Mouse (Mus musculus) bone marrow, adult 2 months (tissue): ENCODE results near the gene Casq2. TPM values are rescaled to one million over a fixed set of nuclear protein-coding genes. Genes with fewer than 3 reads are reported as not detected.

Experiments used
- H3K27ac ChIP-seq: fragments of 200-500 bp; 2 replicates; pipeline ENCODE4 v1.5.1; 2012; ENCODE audit warnings: low read depth, mild to moderate bottlenecking, control low read depth, inconsistent platforms, low read length; ENCODE audit not compliant: control insufficient read depth, poor library complexity, insufficient read depth
- H3K4me1 ChIP-seq: fragments of 200-500 bp; 2 replicates; pipeline ENCODE4 v1.6.1; 2011; ENCODE audit warnings: low read length; ENCODE audit not compliant: control insufficient read depth, insufficient read depth
- H3K4me3 ChIP-seq: fragments of 200-500 bp; replicated peaks from 2 replicates; pipeline ENCODE3; 2011; ENCODE audit warnings: mild to moderate bottlenecking, low read depth, low read length, control low read depth; ENCODE audit not compliant: control insufficient read depth
- CTCF ChIP-seq: fragments of 200-500 bp; IDR thresholded peaks from 2 replicates; pipeline ENCODE4 v1.5.1; 2011; ENCODE audit warnings: low read length, control low read depth; ENCODE audit not compliant: control insufficient read depth, insufficient read depth
- POLR2A ChIP-seq: fragments of 200-500 bp; IDR thresholded peaks from 2 replicates; pipeline ENCODE4 v1.6.1; 2011; ENCODE audit warnings: low read depth, mild to moderate bottlenecking, control low read depth, low read length, borderline replicate concordance; ENCODE audit not compliant: control insufficient read depth
- WGBS: fragments of 180-500 bp; shearing (Covaris S2); methylation state at CpG from one replicate; pipeline ENCODE4 v1.1.7; 2018; 5-methylcytosine and 5-hydroxymethylcytosine counted together
- polyA plus RNA-seq: library from polyadenylated mRNA; stranded (reverse); fragments of >200 nt; gene quantifications from 2 replicates; pipeline ENCODE4 v1.2.4, GENCODE M21; 2011; ENCODE audit warnings: low replicate concordance; ENCODE audit not compliant: missing spikeins, insufficient read depth, insufficient read length

Casq2 gene
- polyA plus RNA-seq, 1 experiment, result not detected

DNA sequence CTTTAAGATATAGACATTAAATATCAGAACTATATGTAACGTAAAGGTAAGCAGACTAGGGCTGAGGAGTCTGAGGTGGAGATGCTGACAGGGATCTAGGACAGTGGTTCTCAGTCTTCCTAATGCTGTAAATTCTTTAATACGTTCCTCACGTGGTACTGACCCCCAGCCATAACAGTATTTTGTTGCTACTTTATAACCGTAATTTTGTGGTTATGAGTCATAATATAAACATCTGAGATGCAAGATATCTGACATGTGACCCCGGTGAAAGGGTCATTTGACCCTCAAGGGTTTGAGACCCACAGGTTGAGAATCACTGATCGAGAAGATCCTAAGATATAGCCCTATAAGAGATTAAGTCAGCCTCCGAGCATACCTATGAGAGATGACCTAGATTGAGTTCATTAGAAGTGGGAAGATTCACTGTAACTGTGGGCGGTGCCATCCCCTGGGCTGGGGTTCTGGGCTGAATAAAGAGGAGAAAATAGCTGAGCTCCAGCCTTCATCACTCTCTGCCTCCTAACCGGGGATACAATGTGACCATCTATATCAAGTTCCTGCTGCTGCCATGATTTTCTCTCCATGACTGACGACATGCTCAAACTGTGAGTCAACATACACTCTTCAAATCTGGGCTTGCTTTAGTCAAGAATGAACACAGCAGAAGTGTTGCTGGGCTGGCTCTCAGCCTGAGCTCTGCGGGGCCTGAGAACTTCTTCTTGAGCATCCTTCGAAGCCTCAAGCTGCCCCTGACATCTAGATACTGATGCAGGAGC is 91.8 kb downstream of the Casq2 start:
- Histone ChIP-seq H3K4me3 (no peak overlapping the region), H3K27ac (no peak overlapping the region), H3K4me1 (no peaks in the 10 kb centered on the region; the same call in 1 of the 2 replicates)
- WGBS, result 81% methylated on average over 12 of the region's 12 CpGs
- TF ChIP-seq CTCF, result no peak
- no peak for TF ChIP-seq POLR2A

DNA sequence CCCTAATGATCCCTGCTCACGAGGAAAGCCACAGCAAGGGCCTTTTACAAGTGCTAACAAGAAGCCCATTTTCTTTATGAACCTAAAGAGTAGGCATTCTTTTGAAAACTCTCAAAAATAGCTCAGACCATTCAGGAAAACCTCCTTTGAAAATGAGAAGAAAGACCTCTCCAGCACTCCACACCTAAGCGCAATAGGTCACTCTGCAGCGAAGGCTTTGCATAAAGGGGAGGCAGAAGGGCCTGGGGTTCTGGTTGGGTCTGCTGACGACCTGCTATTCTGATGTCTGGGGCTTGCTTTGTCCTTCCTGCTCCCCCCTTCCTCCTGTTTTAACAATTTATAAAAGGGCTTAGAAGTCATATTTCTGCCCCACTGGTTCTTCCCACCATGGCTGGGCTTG is 93.7 kb downstream of the Casq2 start:
- TF ChIP-seq POLR2A (no peak), CTCF (no peak)
- WGBS, result 80% methylated on average over 4 of the region's 4 CpGs

DNA sequence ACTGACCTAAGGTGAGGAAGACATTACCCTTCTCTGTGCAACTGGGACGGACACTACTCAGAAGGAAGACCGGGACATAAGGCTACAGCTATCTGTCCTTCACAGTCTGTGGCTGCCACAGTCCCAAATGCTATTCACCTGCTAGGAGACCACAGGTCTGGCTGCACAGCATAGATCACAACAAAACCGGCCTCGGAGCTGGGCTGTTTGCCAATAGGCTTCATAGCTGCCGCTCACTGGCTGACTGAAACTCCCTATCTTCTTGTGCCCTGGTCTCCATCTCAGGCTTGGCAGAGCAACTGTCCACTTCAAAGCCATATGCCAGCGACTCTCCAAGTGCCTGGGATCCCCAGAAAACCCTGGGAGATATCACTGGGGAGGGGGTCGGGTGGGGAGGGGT is 94.5 kb downstream of the Casq2 start:
- WGBS, result 68% methylated on average over 7 of the region's 7 CpGs
- H3K27ac ChIP-seq, result no peak overlapping the region
- no peaks in the 10 kb centered on the region; the same call in 1 of the 2 replicates for H3K4me1 ChIP-seq
- TF ChIP-seq POLR2A (no peak), CTCF (no peak)
- H3K4me3 ChIP-seq, result no peak overlapping the region

More for the DNA sequence above, 93.7 kb downstream of the Casq2 start:
- Histone ChIP-seq H3K4me1 (no peaks in the 10 kb centered on the region; the same call in 1 of the 2 replicates), H3K27ac (no peak overlapping the region), H3K4me3 (no peak overlapping the region)

DNA sequence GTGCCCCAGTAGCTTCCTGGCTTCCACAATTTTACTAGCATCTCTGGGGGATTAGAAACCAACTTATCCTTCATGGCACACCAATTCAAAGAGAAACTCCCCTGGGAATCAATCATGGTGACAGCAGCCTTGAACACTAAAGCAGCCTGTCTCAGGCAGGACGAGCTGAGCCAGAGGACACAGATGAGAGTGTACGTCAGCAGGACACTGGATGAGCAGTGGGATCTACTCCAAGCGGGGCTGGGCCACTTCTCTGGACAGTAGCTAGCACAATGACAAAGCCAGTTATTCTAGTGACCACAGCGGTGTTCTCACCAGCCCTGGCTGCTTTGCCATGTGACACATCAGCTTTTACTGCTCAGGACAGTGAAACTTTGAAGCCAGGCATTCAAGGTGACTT is 95.0 kb downstream of the Casq2 start:
- no peak overlapping the region for H3K4me3 ChIP-seq
- no peak overlapping the region for H3K27ac ChIP-seq
- no peaks in the 10 kb centered on the region; the same call in 1 of the 2 replicates for H3K4me1 ChIP-seq
- TF ChIP-seq CTCF (no peak), POLR2A (no peak)
- 84% methylated on average over 4 of the region's 4 CpGs for WGBS

DNA sequence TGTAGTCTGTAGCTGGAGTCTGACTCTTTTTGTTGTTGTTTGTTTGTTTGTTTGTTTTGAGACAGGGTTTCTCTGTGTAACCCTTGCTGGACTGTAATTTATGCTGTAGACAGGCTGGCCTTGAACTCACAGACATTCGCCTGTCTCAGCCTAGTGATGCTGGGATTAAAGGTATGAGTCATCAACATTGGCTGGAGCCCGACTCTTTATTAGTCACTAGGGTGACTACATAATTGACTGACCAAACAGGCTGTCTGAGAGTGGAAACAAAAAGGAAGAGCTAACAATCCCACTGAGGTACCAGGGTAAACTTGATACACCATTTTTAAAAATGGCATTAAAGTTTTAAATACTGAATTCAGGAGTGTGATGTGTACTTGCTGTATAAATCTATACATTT is 96.4 kb downstream of the Casq2 start:
- H3K4me3 ChIP-seq, result no peak overlapping the region
- H3K4me1 ChIP-seq, result no peaks in the 10 kb centered on the region; the same call in 1 of the 2 replicates
- WGBS, result 71% methylated on average over 2 of the region's 2 CpGs
- no peak overlapping the region for H3K27ac ChIP-seq
- no peak for TF ChIP-seq POLR2A
- TF ChIP-seq CTCF, result no peak

DNA sequence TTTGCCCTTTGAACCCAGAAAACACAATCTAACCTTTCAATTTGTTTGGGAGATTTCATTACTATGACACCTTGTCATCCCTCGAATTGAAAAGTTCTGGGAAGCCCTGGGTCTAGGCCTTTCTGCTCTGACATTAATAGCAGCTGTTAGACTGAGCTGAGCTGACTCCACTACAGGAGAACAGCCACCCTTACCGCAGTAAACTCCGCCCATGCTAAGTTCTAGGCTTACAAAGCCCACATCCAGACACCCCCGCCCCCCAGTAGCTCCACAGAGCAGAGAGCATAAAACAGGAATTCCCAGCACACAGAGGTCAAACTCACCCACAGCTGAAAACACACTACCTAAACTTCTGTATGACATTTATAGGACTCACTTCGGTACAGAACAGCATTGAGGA is 98.5 kb downstream of the Casq2 start:
- TF ChIP-seq CTCF (no peak), POLR2A (no peak)
- no peak overlapping the region for H3K27ac ChIP-seq
- no peak overlapping the region for H3K4me3 ChIP-seq
- no peaks in the 10 kb centered on the region for H3K4me1 ChIP-seq
- WGBS, result 75% methylated on average over 5 of the region's 5 CpGs

DNA sequence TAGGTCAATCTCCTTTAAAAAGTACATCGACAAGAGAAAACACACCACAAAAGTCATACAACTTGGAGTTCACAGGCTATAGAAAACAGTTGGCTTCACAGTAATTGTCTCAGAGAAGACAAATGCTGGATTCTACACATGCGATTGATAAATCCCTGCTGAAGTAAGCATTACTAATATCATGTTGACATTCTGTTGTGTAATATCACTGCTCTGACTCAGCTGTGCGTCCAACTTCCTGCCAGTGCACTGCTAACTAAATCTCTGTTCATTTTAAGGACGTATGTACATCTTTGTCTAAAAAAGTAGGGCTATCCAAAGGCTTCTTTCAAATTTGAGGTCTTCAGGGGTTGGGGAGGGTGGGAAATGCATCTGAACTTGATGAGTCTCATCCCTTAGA is 101.2 kb downstream of the Casq2 start:
- Histone ChIP-seq H3K4me3 (no peak overlapping the region), H3K27ac (no peak overlapping the region), H3K4me1 (no peaks in the 10 kb centered on the region)
- TF ChIP-seq POLR2A (no peak), CTCF (no peak)
- WGBS, result 64% methylated on average over 4 of the region's 4 CpGs

DNA sequence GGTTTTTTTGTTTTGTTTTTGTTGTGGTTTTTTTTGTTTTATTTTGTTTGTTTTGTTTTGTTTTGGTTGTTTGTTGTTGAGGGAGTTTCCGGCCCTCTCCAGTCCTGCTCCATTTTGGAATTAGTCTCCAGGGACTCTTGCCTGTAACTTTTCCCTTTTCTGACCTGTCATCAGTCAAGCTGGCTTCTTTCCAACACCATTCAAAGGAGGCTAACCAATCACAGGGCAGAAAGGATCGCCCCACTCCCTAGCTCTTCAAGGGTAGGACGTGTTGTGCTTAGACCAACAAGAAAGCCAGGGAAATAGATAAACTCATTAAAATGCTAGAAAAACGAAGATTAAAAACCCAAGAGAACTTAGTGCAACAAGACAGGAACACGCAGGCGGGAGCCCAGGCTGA is 102.8 kb downstream of the Casq2 start:
- 79% methylated on average over 6 of the region's 6 CpGs for WGBS
- TF ChIP-seq CTCF, result no peak
- TF ChIP-seq POLR2A, result no peak

DNA sequence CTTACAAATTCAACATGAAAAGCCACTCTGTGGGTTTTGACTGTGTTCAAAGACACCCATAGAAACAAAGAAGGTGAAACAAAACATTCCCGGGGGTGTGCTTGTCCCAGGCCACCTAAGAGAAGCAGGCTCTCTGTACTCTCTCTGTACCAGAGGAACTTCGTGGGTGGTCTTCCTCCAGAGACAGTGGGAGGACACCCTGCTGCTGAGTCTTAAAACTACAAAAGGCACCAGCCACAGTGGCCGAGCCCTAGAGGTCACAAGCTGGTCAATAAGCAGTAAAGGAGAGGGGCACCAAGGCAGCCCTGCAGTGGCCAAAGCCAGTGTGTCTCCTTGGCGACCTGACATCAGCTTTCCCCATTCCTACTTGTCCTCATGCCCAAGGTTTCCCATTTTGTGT is 103.8 kb downstream of the Casq2 start:
- H3K4me1 ChIP-seq, result no peaks in the 10 kb centered on the region
- TF ChIP-seq CTCF, result no peak
- no peak for TF ChIP-seq POLR2A
- WGBS, result 59% methylated on average over 4 of the region's 4 CpGs
- H3K27ac ChIP-seq, result no peak overlapping the region
- H3K4me3 ChIP-seq, result no peak overlapping the region

More for the DNA sequence above, 102.8 kb downstream of the Casq2 start:
- Histone ChIP-seq H3K4me3 (no peak overlapping the region), H3K4me1 (no peaks in the 10 kb centered on the region), H3K27ac (no peak overlapping the region)
